In genomic region chr16:73424851-73425250, GRCm38 (mm10) we compare ENCODE assay signal across 7 mouse cellular contexts.
DNase-seq lines count a peak whose midpoint lies in the region.
"Had no signal": no experiment of that assay in that cellular context is flagged by ENCODE, and none has a peak within 500 bp of the region (broad histone marks: within the 10 kb centered on the region; RNA-seq: fewer than 3 reads in every experiment).

No protein-coding gene starts in this region.

- intact Hi-C loops in heart, postnatal 36 days (cut with DNase I) = no loop called here

- DNase-seq in cerebellum, postnatal 36 days = peak; percentile 15 to 22
- no peak for DNase-seq in cerebellum, adult 8-10 months
- DNase-seq in heart, postnatal 36 days = peak; percentile 3 to 26
- DNase-seq in heart, adult 8-10 months (ENCODE audit: low spot score) = no peak
- DNase-seq in ovary, postnatal 36 days (ENCODE audit: low spot score) = peak; percentile 9
- DNase-seq in ovary, adult 18-20 months (ENCODE audit: low spot score) = no peak
- DNase-seq: cerebellum, adult 9-10 months had no signal

Comparison
In these comparisons a context has a peak if more than half of its experiments do, and no peak if none do; other contexts are left out.
1. DNase-seq: peak in cerebellum, postnatal 36 days (2 of 2), heart, postnatal 36 days (2 of 2) and ovary, postnatal 36 days (single experiment); none in cerebellum, adult 8-10 months (single experiment), heart, adult 8-10 months (single experiment) and ovary, adult 18-20 months (single experiment).